Mouse (Mus musculus): ENCODE results near the gene BC055324.

BC055324 gene

DNA sequence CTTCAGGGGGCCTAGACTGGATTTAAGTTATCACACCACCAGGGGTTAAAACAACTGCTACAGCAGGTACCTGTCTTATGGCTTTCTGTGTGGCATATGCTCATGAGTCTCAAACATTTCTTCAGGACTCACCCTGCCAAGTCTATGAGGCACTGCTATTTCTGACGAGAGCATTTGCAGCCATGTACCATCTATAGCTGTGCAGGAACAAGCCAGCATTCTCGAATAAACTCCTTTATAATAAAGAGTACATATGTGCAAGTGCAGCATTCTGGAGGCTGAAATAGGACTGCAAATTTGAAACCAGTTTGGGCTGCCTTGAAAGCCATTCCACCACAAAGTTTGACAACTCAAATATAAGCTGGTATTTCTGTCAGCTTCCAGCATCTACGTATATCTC is 36.6 kb downstream of the BC055324 start:
- DNase-seq (ENCODE audit: extremely low spot score, low spot score) = no peak

DNA sequence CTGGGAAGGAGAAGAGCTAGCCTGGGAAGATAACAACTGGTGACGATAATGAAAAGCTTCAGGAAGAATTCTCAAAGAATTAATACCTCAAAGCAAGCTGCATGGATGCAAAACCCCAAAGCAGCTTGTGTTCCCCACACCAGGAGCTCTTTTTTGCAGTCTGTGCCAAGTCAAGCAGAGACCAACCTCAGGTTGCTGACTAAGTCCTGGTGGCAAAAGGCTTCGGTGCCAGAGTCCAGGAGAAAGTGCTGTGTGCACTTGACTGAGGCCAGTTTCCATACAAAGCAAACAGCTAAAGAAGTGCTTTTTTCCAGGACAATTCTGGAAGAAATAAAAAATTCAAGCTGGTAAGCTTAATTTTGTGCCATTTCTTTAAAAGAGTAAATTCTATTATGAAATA is 41.2 kb downstream of the BC055324 start:
- no peak for DNase-seq (ENCODE audit: extremely low spot score, low spot score)

DNA sequence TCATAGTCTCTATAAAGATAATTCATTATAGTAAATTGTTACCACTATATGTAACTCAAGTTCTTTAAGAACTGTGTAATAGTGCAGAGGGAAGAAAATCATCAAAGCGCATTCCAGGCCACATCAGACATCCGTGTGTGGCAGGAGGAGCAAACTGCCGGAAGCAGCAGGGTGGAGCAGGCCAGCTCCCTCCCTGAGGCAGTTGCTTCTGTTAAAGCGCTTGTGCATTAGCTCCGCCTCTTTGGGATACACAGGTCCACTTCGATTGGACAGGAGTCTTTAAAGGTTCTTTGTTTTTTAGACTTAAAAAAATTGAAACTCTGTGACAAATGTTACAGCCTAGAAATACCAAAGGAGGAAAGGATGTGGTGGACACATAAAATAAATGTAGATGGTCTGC is 52.5 kb downstream of the BC055324 start:
- DNase-seq (ENCODE audit: extremely low spot score, low spot score) = no peak

DNA sequence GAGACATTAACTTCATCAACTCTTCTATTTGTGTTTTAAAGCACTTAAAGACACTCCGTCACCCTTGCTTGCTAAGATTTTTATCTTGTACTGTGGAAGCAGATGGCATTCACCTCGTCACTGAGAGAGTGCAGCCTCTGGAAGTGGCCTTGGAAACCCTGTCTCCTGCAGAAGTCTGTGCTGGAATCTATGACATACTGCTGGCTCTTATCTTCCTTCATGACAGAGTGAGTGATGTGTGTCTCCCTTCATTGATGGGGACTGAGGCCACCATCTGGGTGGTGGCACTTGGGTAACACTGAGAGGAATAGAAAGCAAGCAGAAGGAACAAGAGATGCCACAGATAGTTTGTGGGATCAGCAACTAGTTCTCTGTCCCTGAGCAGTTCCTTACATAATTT is 60.0 kb downstream of the BC055324 start:
- DNase-seq (ENCODE audit: extremely low spot score, low spot score) = no peak

DNA sequence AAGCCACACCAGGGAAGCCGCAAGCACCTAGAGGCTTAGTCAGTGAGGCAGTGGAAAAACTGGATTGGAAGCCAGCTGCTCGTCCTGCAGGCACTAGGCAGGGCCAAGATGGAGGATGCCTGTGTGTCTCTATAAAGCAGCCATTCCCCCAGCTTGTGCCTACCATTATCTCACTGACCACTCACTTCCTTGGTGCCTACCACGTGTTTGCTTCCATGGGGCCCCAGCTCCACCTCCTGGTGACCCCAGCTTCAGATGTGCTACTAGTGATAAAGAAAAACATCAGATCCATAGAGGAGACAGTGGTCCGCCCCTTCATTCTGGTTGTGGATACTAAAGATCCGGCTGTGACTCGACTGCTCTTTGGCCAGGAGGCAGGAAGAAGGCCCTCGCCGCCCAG is 62.8 kb downstream of the BC055324 start:
- DNase-seq (ENCODE audit: extremely low spot score, low spot score) = no peak

DNA sequence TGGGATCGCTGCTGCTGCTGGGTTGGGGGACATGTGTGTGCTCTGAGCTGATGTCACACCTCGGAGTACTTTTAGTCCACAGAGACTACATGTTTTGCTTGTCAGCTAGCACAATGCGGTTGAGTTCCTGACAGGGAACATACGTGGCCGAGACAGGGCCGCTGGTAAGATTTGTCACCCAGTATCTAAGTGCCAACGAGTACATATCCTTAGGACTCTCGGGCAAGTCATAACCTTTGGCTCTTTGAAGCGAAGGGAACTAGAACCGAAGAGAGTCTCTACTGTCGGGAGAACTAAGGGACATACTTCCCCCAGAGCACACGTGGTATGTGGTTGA is 64.2 kb downstream of the BC055324 start:
- no peak for DNase-seq (ENCODE audit: extremely low spot score, low spot score)

DNA sequence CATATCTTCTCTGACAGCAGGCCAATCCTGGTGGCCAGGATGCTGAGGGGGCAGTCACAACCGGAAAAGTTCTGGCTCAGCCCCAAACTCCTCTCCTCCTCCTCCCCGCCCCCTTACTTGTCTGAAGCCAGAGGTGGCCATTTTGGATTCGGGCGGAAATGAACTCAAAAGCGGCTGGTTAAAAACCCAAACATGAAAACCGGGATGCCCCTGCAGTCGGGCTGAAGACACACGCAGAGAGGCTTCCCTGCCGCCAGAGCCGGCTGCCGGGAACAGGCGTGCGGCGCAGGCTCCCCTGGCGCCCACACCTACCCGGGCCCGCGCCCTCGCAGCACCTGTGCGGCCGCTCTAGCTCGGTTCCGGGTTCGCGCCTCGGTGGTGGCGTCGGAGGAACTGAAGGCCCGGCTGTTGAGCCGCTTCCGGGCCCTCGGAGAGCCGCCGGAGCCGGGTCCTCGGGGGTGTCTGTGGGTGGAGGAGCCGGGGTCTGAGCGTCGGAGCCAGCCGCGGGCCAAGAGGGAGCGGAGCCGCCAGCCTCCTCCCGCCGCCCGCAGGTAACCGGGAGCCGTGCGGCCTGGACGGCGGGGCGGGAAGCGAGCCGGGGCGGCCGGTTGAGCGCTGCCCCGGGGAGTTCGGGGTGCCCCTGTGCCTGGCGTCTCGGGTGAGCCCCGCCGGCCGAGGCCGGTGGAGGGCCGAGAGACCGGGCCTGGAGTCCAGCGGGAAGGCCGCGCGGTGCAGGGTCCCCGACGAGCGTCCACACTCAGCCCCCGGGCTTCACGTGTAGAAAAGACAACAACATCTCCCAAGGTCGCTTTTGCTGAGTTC is 64.7 kb downstream of the BC055324 start:
- DNase-seq (ENCODE audit: extremely low spot score, low spot score) = peak; percentile 91

DNA sequence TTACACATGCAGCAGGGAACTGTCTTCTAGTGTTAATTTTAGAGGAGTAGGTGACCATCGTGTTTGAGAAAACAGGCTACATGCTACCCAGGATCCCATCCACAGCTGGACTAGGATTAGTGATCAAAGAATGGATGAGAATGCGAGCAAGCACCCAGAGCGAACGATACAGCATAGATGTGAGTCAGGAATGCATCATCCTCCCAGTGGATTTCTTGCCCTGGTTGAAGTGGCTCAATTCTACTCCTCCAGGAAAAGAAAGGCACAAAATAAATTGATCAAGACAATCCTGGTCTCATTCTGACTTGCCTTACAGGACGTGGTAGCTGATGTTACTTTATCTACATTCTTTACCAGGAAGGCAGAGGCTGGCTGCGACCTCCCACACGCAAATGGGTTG is 65.8 kb downstream of the BC055324 start, which contains the start of gene Scyl3:
Scyl3 (plus strand) TSS at position 255 of the 400 bp plus-strand sequence.
- no peak for DNase-seq (ENCODE audit: extremely low spot score, low spot score)

DNA sequence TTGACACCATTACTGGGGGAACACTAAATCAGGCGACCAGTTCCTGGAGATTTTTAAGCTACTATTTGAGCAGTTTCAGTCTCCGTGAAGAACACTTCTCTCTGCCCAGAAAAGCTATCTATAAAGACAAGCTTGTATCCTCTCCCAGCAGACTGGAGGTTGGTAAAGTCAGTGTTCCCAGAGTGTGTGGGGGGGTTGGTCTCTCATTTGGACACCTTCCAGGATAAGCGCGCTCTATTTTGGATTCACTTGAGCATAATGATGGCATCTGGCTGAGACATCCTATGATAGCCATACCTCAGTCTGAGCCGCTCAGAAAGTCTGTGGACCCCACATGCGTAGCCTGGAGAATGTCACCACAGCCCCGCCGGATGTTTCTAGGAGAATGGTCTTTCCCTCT is 70.5 kb downstream of the BC055324 start:
- no peak for DNase-seq (ENCODE audit: extremely low spot score, low spot score)

DNA sequence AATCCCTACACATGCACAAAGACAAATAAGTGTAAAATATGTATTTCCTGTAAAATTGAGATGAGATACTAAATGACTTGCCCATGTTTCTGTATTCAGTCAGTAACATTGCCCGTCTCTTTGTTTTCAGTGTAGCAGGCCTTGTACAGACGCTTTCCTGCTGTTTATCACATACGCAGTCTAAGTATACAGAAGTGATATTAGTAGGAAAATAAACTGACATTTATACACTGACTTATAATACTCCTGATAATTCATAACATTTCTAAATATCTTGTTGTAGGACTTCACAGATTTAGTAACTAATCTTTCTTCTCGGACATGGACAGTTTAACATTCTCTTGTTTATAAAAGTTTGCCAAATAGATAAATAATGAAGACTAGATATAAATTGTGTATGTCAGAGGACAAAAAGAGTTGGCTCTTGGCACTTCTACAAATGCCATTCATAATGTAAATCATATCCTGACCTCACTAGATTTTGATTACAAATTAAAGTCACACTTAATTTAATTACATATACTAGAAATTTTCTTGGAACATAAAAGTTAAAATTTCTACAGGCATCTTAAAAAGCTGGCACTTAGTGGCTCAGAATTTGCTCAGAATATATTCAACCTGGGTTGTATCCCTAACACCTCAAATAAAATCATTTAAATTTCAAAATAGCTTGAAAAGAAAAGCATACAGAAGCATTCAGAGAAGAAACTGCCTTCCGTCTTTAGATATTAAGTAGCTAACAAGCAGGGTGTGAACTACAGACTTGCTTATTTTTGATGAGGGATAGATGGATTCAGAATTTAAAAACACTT is 77.0 kb downstream of the BC055324 start:
- no peak for DNase-seq (ENCODE audit: extremely low spot score, low spot score)

DNA sequence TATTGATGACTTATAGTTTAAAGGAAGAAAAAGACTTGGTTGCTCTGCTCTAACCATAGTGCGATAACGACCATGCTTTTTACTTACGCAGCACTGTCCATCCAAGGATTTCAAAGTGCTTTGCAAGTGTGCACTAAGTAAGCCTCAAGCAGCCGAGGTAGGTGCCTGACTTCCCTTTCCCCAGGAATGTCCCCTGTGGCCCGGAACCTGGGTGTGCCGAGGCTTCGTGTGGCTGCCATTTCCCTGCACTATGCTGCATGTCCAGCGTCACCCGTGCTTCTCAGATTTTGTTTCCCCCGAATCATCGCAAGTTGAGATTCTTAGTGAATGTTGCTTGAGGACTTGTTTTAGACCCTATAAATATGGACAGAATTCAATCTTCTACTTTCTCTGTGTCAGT is 82.6 kb downstream of the BC055324 start:
- DNase-seq (ENCODE audit: extremely low spot score, low spot score) = no peak

DNA sequence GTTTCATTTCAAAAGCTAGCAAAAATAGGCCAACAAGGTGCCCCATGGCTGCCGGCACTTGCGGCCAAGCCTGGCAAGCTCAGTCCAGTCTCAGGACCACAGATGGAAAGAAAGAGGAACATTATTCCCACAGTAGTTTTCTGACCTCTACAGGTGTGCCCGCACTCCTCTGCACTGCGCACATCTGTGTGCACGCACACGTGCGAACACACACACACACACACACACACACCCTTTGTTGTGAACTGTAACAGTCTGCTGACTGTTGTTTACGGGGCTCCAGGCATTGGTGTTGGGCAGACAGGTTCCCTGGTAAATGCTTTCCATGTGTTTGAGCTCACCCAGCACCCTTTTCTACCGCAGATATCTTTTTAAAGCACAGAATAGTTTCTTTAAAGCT is 83.8 kb downstream of the BC055324 start:
- no peak for DNase-seq (ENCODE audit: extremely low spot score, low spot score)

DNA sequence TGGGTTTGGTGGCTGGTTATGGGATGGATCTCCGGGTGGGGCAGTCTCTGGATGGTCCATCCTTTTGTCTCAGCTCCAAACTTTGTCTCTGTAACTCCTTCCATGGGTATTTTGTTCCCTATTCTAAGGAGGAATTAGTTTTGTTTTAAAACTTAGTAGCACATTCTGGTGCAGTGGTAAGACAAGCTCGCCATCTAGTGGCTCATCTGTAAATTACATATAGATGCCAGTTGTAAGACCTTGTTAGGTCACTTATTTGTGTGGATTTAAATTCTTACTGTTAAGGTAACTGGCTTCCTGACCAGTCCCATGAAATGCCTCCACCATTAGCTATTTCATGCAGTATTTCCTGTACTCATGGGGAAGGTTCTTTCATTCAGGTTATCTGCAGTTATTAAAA is 84.3 kb downstream of the BC055324 start:
- no peak for DNase-seq (ENCODE audit: extremely low spot score, low spot score)

DNA sequence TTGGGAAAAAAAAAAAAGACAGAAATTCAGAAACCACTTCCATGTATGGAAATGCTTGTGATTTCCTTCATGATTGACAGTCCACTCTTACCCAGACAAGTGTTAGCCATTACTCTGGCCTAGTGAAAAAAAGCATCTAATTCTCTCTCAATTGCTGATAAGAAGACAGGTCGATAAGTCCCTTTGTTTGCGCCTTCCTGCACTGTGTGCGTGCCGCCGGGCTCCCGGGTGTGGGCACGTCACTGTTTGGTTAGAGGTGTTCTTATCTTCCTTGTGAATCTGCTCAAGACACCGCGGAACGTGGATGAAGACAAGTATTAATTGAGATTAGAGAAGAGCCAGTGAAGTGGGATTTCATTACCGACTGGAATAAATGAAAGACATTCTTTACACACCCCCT is 86.2 kb downstream of the BC055324 start:
- no peak for DNase-seq (ENCODE audit: extremely low spot score, low spot score)

DNA sequence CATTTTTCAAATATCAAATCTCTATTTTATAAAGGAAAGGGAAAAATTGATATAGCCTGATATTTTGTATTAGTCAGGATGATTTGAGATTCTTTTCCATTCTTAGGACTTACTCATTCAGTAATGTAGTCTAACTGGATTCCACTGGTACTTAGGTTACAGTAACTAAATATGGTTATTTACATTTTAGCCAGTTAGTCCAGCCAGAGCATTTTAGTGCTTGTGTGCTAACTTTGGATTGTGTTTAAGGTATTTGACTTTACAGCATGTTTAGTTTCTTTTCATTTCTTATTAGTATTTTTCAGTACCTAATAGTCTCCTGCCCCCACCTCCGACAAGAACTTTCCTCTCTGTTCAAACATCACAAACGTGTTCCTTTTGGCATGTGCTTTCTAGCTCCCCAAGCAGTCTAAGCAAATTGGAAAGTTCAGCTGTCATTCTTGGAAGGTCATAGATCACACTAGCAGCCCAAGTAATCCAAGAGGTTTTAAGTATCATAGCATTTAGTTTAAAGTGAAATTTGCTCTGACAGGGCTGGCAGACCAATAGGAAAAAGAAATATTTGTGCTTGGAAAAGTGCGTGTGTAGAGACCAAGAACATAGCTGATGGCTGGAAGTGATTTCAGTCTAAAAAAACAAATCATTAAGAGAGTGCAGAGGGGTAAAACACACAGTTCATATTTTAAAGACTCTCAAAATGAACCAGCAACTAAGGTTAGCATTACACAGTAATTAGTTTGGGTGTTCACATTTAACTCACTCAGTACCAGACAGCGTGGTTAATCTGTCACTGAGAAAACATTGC is 87.4 kb downstream of the BC055324 start:
- no peak for DNase-seq (ENCODE audit: extremely low spot score, low spot score)

DNA sequence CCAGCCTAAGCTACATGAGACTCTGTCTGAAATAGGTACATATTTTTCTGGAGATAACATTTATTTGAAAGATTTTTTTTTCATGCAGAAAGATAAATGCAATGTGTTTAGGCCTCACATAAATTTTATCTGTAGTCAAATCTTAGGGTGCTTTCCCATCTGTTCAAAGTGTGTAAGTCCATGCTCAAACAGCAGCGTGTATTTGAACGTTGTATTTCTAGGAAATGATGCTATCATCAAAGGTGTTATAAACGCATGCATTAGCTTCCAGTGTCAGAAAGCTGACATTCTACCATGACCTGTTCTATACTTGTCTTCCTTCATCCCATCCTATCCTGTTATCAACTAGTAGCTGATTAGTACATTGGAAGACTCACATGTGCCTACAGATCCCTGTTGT is 91.2 kb downstream of the BC055324 start:
- DNase-seq (ENCODE audit: extremely low spot score, low spot score) = no peak

DNA sequence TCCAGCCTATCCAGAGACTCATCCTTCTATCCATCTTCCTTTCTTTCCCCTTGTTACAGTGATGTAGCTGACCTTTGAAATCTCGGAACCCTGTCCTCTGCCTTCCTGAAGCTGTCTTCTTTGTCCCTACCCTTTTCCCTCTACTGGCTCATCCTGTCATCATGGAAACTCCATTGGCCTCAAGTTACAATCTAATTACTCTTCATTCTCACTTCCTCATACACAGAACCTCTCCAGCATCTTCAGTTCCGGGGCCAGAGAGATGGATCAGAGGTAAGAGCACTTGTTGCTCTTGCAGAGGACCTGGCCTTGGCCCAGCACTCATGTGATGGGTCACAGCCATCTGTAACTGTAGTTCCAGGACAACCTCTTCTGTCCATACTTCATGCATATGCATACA is 94.4 kb downstream of the BC055324 start:
- no peak for DNase-seq (ENCODE audit: extremely low spot score, low spot score)

DNA sequence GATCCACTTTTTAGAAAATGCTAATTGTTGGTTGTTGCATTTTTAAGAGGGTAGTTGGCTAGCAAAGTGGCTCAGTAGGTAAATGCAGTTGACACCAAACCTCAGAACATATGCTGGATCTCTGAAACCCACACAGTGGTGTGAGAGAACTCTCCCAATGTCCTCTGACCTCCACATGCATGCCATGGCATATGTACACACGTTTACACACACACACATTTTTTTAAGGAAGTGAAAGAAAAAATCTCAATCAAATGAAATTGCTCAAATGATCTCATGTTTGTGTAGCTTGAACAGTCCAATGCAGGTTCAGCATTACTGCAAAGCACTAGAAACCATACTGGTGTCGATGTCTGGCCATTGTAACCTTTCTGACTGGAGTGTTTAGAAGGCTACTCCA is 95.0 kb downstream of the BC055324 start:
- DNase-seq (ENCODE audit: extremely low spot score, low spot score) = no peak

DNA sequence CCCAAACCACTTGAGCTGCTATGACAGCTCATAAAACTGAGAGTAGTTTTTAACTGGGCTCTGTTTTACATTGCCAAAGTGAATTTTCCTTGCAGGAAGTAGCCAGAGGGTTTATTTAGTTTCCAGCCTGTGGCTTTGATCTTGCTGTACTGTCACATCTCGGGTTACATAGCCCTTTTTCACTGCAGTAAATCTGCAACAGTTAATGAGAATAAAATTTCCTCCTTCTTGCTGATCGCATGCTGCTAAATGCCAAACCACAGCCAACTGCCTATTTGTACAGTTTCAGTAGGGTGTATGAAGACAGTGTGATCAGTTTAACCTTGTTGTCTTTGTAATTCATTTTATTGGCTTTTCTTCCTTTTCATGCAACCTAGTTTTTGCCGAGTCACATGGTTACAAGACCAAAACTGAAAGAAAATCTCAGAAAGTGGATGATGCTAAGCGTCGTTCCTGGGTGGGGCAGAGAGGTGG is 96.3 kb downstream of the BC055324 start:
- no peak for DNase-seq (ENCODE audit: extremely low spot score, low spot score)
